Mouse (Mus musculus) neutrophil, adult 5-6 weeks (primary cell): ENCODE results near the gene Galntl6. TPM values are rescaled to one million over a fixed set of nuclear protein-coding genes. Genes with fewer than 3 reads are reported as not detected.
A peak's percentile ranks its signal among the peaks of the same experiment; 100 is the strongest.
"Not testable (repeated sequence)": the region's sequence is repeated elsewhere in the genome, so short reads cannot be mapped to it uniquely, and the experiment has no call there.

Experiments used
- ATAC-seq: fragments of 151-379, 151-347 bp; 2 replicates; pipeline ENCODE4 v1.8.0; 2017; ENCODE audit warnings: mild to moderate bottlenecking, moderate TSS enrichment; ENCODE audit not compliant: insufficient number of reproducible peaks, poor library complexity, low FRiP score, severe bottlenecking; ENCODE audit errors: extremely low read depth
- total RNA-seq: library from RNA; stranded (forward); fragments of 200-1000 nt; gene quantifications from 2 replicates; pipeline ENCODE4 v1.2.3, GENCODE M21; 2017

Galntl6 gene
- total RNA-seq, 1 experiment from 2014 or later: not detected

DNA sequence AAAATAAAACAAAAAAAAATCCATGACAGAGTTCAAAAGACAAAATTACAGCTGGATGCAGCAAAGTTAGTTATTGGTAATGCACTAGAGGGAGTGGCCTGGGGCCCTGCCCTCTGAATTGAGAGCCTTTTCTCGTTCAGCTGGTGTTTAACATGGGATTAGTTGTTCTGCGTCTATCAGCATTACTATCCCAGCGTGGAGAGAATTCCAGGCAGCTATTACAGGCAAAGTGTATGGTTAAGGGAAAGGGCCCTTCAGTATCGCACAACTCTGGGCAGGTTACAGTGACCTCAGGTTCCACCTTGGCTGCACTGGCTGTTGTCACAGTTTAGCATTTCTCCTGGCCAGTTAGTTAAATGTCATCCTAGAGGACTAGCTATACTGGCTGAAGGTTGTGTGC is 1107.3 kb downstream of the Galntl6 start:
- ATAC-seq: no peak

DNA sequence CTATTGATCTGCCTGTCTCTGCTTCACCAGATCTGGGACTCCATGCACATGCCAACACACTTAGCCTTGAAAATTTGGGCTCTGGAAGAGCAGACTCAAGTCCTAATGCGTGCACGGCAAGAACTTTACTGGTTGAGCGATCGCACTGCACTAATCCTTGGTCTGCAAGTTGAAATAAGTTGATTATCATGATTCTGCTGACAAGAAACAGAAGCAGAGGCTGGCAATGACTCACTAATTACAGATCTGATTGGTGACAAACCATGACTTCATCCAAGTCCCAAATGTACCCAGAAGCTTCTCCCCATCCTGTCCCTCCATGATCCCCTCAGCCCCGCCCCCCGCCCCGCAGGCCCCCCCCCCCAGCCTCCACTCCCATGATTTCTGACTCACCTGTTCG is 1108.6 kb downstream of the Galntl6 start:
- ATAC-seq: no peak

DNA sequence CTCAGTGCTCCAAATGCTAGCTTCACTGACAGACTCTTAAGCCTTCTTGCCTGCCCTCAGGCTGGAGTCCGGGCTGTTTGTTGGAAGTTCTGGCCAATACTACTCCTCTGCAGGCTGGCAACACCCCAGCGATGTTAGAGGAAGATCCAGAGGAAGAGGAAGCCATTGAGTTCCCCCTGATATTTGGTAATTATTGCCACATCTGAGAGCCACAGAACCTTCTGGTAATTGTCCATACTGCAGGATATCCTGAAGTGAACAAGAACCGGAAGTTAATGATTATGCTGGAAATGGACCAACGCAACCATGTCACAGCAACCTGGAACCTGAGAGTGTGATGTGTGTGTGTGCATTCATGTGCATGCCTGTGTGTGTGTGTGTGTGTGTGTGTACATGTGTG is 1111.2 kb downstream of the Galntl6 start:
- peak; percentile 86 for ATAC-seq

DNA sequence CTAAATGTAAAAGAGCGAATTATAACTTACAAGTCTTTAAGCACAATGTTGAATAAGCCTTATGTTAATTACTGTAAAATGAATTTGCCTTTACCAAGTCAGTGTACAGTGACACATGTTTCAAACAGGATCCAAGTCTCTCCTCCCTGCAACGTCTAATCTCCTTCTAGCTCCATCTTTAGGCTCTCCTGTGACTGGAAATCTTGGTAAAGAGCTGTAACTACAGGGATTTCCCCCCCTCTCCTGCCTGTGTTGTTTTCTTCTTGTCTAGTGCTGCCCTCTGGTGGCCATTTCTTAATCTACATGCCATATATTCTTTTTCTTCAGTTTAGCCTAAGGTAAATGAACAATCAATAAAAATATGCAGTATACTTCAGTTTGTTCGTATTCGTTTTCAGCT is 1112.1 kb downstream of the Galntl6 start:
- peak; percentile 74 for ATAC-seq

DNA sequence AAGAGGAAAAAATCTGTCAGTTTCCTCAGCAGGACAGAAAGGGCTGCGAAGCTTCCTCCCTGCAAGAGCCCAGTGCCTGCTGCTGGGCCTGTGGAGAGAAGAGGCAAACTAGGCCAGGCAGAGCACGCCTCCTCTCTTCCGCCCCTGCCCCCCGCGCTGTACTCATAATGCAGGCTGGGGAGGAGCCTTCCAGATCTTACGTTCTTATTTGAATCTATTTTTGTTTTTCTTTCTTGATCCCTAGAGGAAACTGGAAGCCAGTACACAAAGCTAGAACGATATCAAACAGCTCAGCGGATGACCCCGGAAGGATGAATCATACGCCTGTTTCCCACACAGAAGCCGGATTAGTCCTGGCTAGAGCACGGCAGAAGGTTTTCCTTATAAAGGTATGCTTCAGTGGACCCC is 1112.6 kb downstream of the Galntl6 start:
- ATAC-seq: peak; percentile 25; the same call in 1 of the 2 replicates

GRCm38 (mm10) chr8:57793455-57793854 is 1119.0 kb downstream of the Galntl6 start:
- no peak for ATAC-seq

DNA sequence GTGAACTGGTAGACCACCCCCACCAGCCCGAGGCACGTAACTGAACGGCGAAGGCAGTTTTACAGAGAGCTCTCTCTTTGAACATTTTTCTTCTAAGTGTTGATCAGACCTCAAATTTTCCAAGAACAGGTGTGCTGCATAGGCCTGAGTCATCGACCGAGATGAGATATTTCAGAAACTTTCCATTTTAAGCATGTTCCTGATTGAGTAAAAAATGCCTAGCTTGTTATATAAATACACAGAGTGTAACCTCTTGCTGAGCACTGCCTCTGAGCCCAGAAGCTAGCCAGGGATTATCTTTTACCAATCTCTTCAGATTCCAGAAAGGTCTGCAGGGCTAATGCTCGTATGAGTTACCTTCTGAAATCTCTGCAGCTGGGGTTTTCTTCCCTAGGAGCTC is 1120.2 kb downstream of the Galntl6 start:
- no peak for ATAC-seq

- peak; percentile 53; the same call in 1 of the 2 replicates for ATAC-seq
Observed at GRCm38 (mm10) chr8:57791309-57791721, 1121.1 kb downstream of the Galntl6 start.

DNA sequence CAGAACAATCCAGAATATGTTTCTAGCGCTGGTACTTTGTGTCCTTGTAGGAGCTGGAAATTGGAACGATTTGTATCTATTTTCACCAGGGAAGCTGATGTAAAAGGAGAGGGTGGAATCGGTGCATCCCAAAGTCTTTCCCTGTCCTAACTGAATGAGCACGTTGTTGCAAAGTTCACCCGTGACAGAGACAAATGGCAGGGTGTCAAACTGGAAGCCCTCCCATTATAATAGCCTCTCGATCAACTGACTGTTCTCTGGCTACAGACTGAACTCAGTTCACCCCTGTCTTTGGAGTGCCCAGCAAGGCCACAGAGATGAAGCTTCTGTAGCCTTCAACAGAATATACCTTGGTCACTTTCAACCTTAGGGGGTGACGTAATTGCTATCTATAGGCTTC is 1132.9 kb downstream of the Galntl6 start:
- ATAC-seq: no peak

DNA sequence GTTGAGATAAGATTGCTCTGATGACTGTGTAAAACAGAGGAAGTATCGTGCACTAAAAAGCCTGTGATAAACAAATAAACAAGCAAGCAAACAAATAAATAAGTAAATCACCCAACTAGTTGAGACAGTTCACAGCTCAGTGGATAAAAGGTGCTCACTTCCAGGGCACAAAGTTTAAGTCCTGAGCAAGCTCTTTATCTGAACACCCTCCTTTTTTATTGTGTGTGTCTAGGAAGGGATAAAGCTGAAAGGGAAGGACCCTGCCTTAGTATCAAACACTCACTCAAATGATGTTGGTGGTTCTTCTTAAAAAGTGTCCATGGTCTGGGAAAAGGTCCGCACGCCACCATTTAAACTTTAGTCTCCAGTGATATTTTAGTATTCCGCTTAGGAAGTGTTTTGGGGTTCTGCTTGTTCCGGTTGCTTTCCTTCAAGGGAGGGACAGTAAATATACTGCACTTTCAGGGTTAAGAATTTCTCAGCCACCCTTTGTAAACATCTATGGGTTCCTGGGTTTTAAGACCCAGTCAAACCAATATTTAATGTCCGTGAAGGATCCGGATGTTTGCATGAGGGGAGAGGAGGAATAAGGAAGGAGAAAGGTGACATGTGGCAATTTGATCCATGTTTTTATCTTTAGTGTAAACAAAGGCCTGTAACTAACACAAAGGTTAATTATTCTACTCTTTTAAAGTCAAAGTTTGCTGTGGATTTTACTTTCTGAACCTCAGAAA is 1134.3 kb downstream of the Galntl6 start:
- no peak for ATAC-seq

- no peak for ATAC-seq
Observed at GRCm38 (mm10) chr8:57776723-57777122, 1135.7 kb downstream of the Galntl6 start.

DNA sequence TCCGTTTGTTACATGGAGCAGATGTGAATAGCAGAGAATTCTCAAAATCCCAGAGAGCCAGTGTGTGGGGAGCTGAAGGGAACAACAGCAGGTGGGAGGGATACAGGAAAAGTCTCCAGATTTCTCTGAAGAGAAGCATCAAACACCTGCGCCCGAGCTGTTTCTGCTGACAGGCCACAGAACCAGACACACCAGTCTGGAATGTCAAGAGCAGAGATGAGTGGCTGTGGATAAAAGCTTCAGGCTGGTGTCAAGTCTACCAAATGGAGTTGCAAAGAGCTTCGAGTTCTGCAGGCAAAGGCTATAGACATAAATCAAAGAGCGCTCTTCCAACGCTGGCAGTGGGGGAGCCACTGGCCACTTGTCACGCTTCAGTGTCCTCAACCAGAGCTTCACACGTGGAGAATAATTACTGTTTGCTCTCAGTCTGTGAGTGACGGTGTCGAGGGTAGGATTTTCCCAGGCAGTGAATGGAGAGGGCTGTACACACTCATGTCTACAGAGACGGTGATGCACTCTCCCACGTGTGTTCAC is 1139.6 kb downstream of the Galntl6 start:
- no peak for ATAC-seq

GRCm38 (mm10) chr8:57767541-57767940 is 1144.9 kb downstream of the Galntl6 start:
- ATAC-seq: no peak

DNA sequence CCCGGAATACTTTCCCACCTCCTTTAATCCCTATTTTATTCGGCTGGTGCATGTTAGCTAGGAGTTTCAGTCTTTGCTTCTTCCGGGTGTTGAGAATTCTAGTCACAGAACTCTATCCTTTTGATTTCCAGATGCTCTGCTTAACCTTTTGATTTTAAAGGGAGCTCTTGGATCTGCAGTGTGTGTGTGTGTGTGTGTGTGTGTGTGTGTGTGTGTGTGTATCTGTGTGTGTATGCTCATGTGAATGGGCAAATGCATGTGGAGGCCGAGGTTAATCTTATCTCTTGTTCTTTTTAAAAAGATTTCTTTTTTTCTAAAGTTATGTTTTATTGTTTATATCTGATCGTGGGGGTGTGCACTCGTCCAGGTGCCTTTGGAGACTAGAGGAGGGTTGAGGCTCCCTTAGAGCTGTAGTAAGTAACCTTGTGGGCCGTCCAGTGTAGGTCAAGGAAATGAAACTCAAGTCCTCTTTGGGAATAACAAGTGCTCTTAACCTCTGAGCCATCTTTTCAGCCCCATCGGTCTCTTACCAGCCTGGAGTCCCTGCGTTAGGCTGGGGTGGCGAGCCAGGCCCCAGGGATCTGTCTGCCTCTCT is 1145.9 kb downstream of the Galntl6 start:
- ATAC-seq: no peak

- ATAC-seq: no peak
Observed at GRCm38 (mm10) chr8:57765726-57766351, 1146.6 kb downstream of the Galntl6 start.

- no peak for ATAC-seq
Observed at GRCm38 (mm10) chr8:57765192-57765591, 1147.2 kb downstream of the Galntl6 start.

DNA sequence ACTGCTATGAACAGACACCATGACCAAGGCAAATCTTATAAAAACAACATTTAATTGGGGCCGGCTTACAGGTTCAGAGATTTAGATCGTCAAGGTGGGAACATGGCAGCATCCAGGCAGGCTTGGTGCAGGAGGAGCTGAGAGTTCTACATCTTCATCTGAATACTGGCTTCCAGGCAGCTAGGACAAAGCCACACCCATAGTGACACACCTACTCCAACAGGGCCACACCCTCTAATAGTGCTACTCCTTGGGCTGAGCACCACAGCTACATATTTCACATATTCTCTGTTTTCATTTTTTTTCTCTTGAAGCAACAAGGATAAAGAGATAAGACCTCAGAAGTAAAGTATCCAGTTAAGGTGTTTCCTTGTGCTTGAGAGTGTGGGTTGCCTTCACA is 1149.8 kb downstream of the Galntl6 start:
- not testable (repeated sequence) for ATAC-seq

GRCm38 (mm10) chr8:57760921-57761320 is 1151.5 kb downstream of the Galntl6 start:
- no peak for ATAC-seq

- ATAC-seq: no peak
Observed at GRCm38 (mm10) chr8:57758857-57759256, 1153.6 kb downstream of the Galntl6 start.

DNA sequence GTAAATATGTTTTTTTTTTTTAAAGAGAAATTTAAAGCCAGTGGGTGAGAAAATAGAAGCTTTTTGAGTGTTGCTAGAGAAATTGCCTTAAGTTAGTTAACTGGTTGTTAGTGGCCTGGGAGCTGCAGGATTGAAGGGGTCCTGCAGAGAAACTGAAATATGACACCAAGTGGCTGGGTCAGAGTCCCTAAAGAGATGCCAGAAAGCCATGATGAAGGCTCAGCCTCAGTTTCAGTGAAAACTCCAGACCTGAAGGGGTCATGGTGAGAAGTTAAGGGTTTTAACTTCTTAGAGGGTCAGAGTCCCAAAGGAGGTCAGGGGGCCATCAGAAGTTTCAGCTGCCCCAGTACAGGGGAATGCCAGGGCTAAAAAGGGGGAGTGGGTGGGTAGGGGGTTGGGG is 1155.0 kb downstream of the Galntl6 start:
- ATAC-seq: no peak
